Mouse (Mus musculus) embryonic facial prominence, embryonic 14.5 days (tissue): ENCODE measurements around the gene Uqcc1. TPM values are rescaled to one million over a fixed set of nuclear protein-coding genes. Genes with fewer than 3 reads are reported as not detected.

Experiments
- ATAC-seq: fragments of 200-750 bp; cut with Nextera tagmentation; 2 replicates; pipeline ENCODE4 v1.8.0; 2017; ENCODE audit warnings: low read depth, moderate number of reproducible peaks, moderate TSS enrichment
- DNase-seq: peaks from one replicate; pipeline ENCODE4 v3.0.0-alpha.2; 2015; ENCODE audit warnings: low spot score
- H3K27ac ChIP-seq: fragments of 300-500 bp; sonication (generic); replicated peaks from 2 replicates; pipeline ENCODE4 v1.5.1; 2014; ENCODE audit warnings: low read depth, mild to moderate bottlenecking, low read length, moderate library complexity
- H3K27me3 ChIP-seq: fragments of 300-500 bp; sonication (generic); replicated peaks from 2 replicates; pipeline ENCODE4 v1.6.1; 2014; ENCODE audit warnings: low read length; ENCODE audit not compliant: control insufficient read depth, insufficient read depth
- H3K36me3 ChIP-seq: fragments of 300-500 bp; sonication (generic); 2 replicates; pipeline ENCODE4 v1.6.1; 2014; ENCODE audit warnings: low read length, mixed read lengths; ENCODE audit not compliant: control insufficient read depth, insufficient read depth
- H3K4me1 ChIP-seq: fragments of 300-500 bp; sonication (generic); 2 replicates; pipeline ENCODE4 v1.6.1; 2014; ENCODE audit warnings: antibody characterized with exemption, low read length; ENCODE audit not compliant: control insufficient read depth, insufficient read depth
- H3K4me2 ChIP-seq: fragments of 300-500 bp; sonication (generic); 2 replicates; pipeline ENCODE4 v1.6.1; 2014; ENCODE audit warnings: low read depth, mild to moderate bottlenecking, low read length, moderate library complexity, mixed read lengths
- H3K4me3 ChIP-seq: fragments of 300-500 bp; sonication (generic); 2 replicates; pipeline ENCODE4 v1.5.1; 2014; ENCODE audit warnings: low read depth, mild to moderate bottlenecking, low read length
- H3K9ac ChIP-seq: fragments of 300-500 bp; sonication (generic); 2 replicates; pipeline ENCODE4 v1.6.1; 2014; ENCODE audit warnings: low read depth, mild to moderate bottlenecking, low read length, moderate library complexity, mixed read lengths
- H3K9me3 ChIP-seq: fragments of 300-500 bp; sonication (generic); 2 replicates; pipeline ENCODE4 v1.6.1; 2016; ENCODE audit warnings: low read length; ENCODE audit not compliant: control insufficient read depth
- WGBS: fragments of 180-500 bp; shearing (Covaris S2); extraction: QIAGEN DNeasy Blood & Tissue Kit; methylation state at CpG from one replicate; pipeline ENCODE4 v1.1.7; 2014; 5-methylcytosine and 5-hydroxymethylcytosine counted together
- polyA plus RNA-seq: library from polyadenylated mRNA; unstranded; fragments of >200 nt; fragmentation: Nextera tagmentation; extraction: Ambion mirVana; gene quantifications from 2 replicates; pipeline ENCODE4 v1.2.1, GENCODE M21; 2014

The Uqcc1 gene
- polyA plus RNA-seq, 1 experiment from 2014 or later: 65.9 TPM

- DNase-seq (no peak), ATAC-seq (no peak)
- H3K9ac ChIP-seq: no peak overlapping the region
- no peak overlapping the region for H3K27ac ChIP-seq
- no peak overlapping the region for H3K4me2 ChIP-seq
- no peak overlapping the region for H3K4me3 ChIP-seq
- no peaks in the 10 kb centered on the region for H3K9me3 ChIP-seq
- no peaks in the 10 kb centered on the region for H3K27me3 ChIP-seq
- WGBS: 81% methylated on average over 4 of the region's 4 CpGs
- no peaks in the 10 kb centered on the region for H3K36me3 ChIP-seq
- H3K4me1 ChIP-seq: no peaks in the 10 kb centered on the region
These were observed 120.5 kb downstream of the Uqcc1 start for GRCm38 (mm10) chr2:155809620-155810019.

GRCm38 (mm10) chr2:155807408-155807807, 122.7 kb downstream of the Uqcc1 start:
- Histone ChIP-seq H3K4me2 (no peak overlapping the region), H3K27ac (no peak overlapping the region), H3K9ac (no peak overlapping the region), H3K9me3 (no peaks in the 10 kb centered on the region), H3K4me3 (no peak overlapping the region), H3K4me1 (no peaks in the 10 kb centered on the region), H3K27me3 (no peaks in the 10 kb centered on the region), H3K36me3 (no peaks in the 10 kb centered on the region)
- WGBS: 73% methylated on average over 4 of the region's 4 CpGs
- DNase-seq: no peak
- no peak for ATAC-seq

GRCm38 (mm10) chr2:155806548-155806947, 123.6 kb downstream of the Uqcc1 start:
- H3K9me3 ChIP-seq: no peaks in the 10 kb centered on the region
- no peaks in the 10 kb centered on the region for H3K4me1 ChIP-seq
- DNase-seq (no peak), ATAC-seq (no peak)
- H3K27me3 ChIP-seq: no peaks in the 10 kb centered on the region
- H3K9ac ChIP-seq: no peak overlapping the region
- H3K4me2 ChIP-seq: no peak overlapping the region
- no peaks in the 10 kb centered on the region for H3K36me3 ChIP-seq
- 60% methylated on average over 5 of the region's 5 CpGs for WGBS
- H3K27ac ChIP-seq: no peak overlapping the region
- no peak overlapping the region for H3K4me3 ChIP-seq

- Histone ChIP-seq H3K9me3 (no peaks in the 10 kb centered on the region), H3K27me3 (no peaks in the 10 kb centered on the region), H3K4me2 (no peak overlapping the region), H3K9ac (no peak overlapping the region), H3K4me1 (no peaks in the 10 kb centered on the region), H3K4me3 (no peak overlapping the region), H3K27ac (no peak overlapping the region), H3K36me3 (no peaks in the 10 kb centered on the region)
- WGBS: 86% methylated on average over 6 of the region's 6 CpGs
- DNase-seq: no peak
- ATAC-seq: no peak
These were observed 124.2 kb downstream of the Uqcc1 start for GRCm38 (mm10) chr2:155805925-155806255.

- DNase-seq (peak; percentile 11), ATAC-seq (no peak)
- H3K27me3 ChIP-seq: no peaks in the 10 kb centered on the region
- no peaks in the 10 kb centered on the region for H3K9me3 ChIP-seq
- H3K4me3 ChIP-seq: no peak overlapping the region
- H3K36me3 ChIP-seq: no peaks in the 10 kb centered on the region
- no peaks in the 10 kb centered on the region for H3K4me1 ChIP-seq
- H3K27ac ChIP-seq: no peak overlapping the region
- no peak overlapping the region for H3K9ac ChIP-seq
- H3K4me2 ChIP-seq: no peak overlapping the region
- 49% methylated on average over 6 of the region's 6 CpGs for WGBS
These were observed 124.7 kb downstream of the Uqcc1 start for GRCm38 (mm10) chr2:155805231-155805924.

- Histone ChIP-seq H3K9ac (no peak overlapping the region), H3K9me3 (no peaks in the 10 kb centered on the region), H3K27me3 (no peaks in the 10 kb centered on the region), H3K36me3 (no peaks in the 10 kb centered on the region), H3K4me2 (no peak overlapping the region), H3K4me1 (no peaks in the 10 kb centered on the region), H3K27ac (no peak overlapping the region), H3K4me3 (no peak overlapping the region)
- ATAC-seq (no peak), DNase-seq (no peak)
- 63% methylated on average over 5 of the region's 5 CpGs for WGBS
These were observed 126.1 kb downstream of the Uqcc1 start for GRCm38 (mm10) chr2:155804053-155804452.

- WGBS: 51% methylated on average over 3 of the region's 3 CpGs
- Histone ChIP-seq H3K9me3 (no peaks in the 10 kb centered on the region), H3K36me3 (no peaks in the 10 kb centered on the region), H3K9ac (no peak overlapping the region), H3K4me3 (no peak overlapping the region), H3K4me2 (no peak overlapping the region), H3K4me1 (no peaks in the 10 kb centered on the region), H3K27ac (no peak overlapping the region), H3K27me3 (no peaks in the 10 kb centered on the region)
- ATAC-seq (no peak), DNase-seq (no peak)
These were observed 127.3 kb downstream of the Uqcc1 start for GRCm38 (mm10) chr2:155802761-155803160.

- no peaks in the 10 kb centered on the region for H3K4me1 ChIP-seq
- H3K4me2 ChIP-seq: no peak overlapping the region
- no peak overlapping the region for H3K9ac ChIP-seq
- H3K36me3 ChIP-seq: no peaks in the 10 kb centered on the region
- ATAC-seq (no peak), DNase-seq (no peak)
- H3K27ac ChIP-seq: no peak overlapping the region
- no peak overlapping the region for H3K4me3 ChIP-seq
- H3K9me3 ChIP-seq: no peaks in the 10 kb centered on the region
- H3K27me3 ChIP-seq: no peaks in the 10 kb centered on the region
- 62% methylated on average over 3 of the region's 3 CpGs for WGBS
These were observed 131.5 kb downstream of the Uqcc1 start for GRCm38 (mm10) chr2:155798613-155799012.
